Comparison of ENCODE assay signal across 22 mouse cellular contexts in genomic region chr5:144344592-144344991, GRCm38 (mm10). TPM values are rescaled to one million over a fixed set of nuclear protein-coding genes. Genes with fewer than 3 reads are reported as not detected.
DNase-seq lines count a peak whose midpoint lies in the region; ATAC-seq and TF ChIP-seq lines count a peak whose summit lies in the region.
"Had no signal": no experiment of that assay in that cellular context is flagged by ENCODE, and none has a peak within 500 bp of the region (broad histone marks: within the 10 kb centered on the region; RNA-seq: fewer than 3 reads in every experiment).

No protein-coding gene starts in this region.

- H3K27me3 ChIP-seq in myocyte (ENCODE audit: control insufficient read depth, insufficient read depth, insufficient read length), result no peaks in the 10 kb centered on the region
- H3K27me3 ChIP-seq: forebrain, embryonic 12.5 days; hindbrain, embryonic 12.5 days; lung, embryonic 15.5 days had no signal

- peak overlapping the region; percentile 59 for H3K4me2 ChIP-seq in myocyte (ENCODE audit: low read depth)
- H3K4me2 ChIP-seq: forebrain, embryonic 12.5 days; hindbrain, embryonic 12.5 days; lung, embryonic 15.5 days had no signal

- H3K36me3 ChIP-seq in myocyte (ENCODE audit: control insufficient read depth, insufficient read depth), result no peaks in the 10 kb centered on the region
- H3K36me3 ChIP-seq: forebrain, embryonic 12.5 days; hindbrain, embryonic 12.5 days; lung, embryonic 15.5 days; midbrain, embryonic 10.5 days had no signal

- peak; percentile 43 for DNase-seq in thymus, postnatal 0 days (ENCODE audit: low spot score)
- no peak for DNase-seq in thymus, postnatal 10 days (ENCODE audit: low spot score in 2 of 2)
- DNase-seq in Muller cell, postnatal 12 days (ENCODE audit: inconsistent ontology term), result peak; percentile 51
- DNase-seq in lung, postnatal 36 days, result no peak
- DNase-seq in gastrocnemius, adult 2 months, result no peak
- DNase-seq: adrenal gland, postnatal 25 days; cerebellum, adult 11 months; cerebellum, postnatal 10 days; gastrocnemius, postnatal 14 days; heart, adult 2 months; kidney, adult 18-20 months; layer of hippocampus, adult 9-11 months; lung, postnatal 4 days had no signal

- ATAC-seq in granulocyte monocyte progenitor cell, adult 5-6 weeks (replicated peaks; ENCODE audit: poor library complexity, severe bottlenecking), result no peak
- ATAC-seq: midbrain, embryonic 16.5 days had no signal

- peak; percentile 44 for TF ChIP-seq POLR2A in myocyte (IDR thresholded peaks at IDR 0.05; ENCODE audit: insufficient read length, low read depth)

- H3ac ChIP-seq in myocyte (ENCODE audit: control insufficient read depth, insufficient read length), result no peak overlapping the region

- H3K79me2 ChIP-seq in myocyte (ENCODE audit: control insufficient read depth, insufficient read depth), result peaks cover 92% of the 10 kb centered on the region

- TF ChIP-seq CTCF in gastrocnemius, adult 2 months (IDR thresholded peaks at IDR 0.05), result no peak

- H3K4me3 ChIP-seq in myocyte, result no peak overlapping the region
- H3K4me3 ChIP-seq in gastrocnemius, adult 2 months, result no peak overlapping the region
- H3K4me3 ChIP-seq: forebrain, embryonic 12.5 days; heart, adult 2 months; hindbrain, embryonic 12.5 days; left cerebral cortex, adult 2 months; lung, embryonic 15.5 days; midbrain, embryonic 10.5 days had no signal

- H3K27ac ChIP-seq in gastrocnemius, adult 2 months, result no peak overlapping the region
- H3K27ac ChIP-seq: forebrain, embryonic 12.5 days; heart, adult 2 months; hindbrain, embryonic 12.5 days; left cerebral cortex, adult 2 months; liver, embryonic 14.5 days; lung, embryonic 15.5 days; midbrain, embryonic 10.5 days had no signal

- intact Hi-C loops in gastrocnemius, adult 2 months (cut with DNase I), result no loop called here

TF ChIP-seq in myocyte, 11 proteins besides CTCF, POLR2A, EP300 and RAD21:
- TF ChIP-seq SRF (IDR thresholded peaks at IDR 0.05; ENCODE audit: control insufficient read depth, insufficient read length, low read depth) (no peak), POLR2AphosphoS2 (IDR thresholded peaks at IDR 0.05; ENCODE audit: insufficient read length, low read depth) (no peak), USF1 (IDR thresholded peaks at IDR 0.05; ENCODE audit: low read depth) (peak; percentile 72), E2F4 (IDR thresholded peaks at IDR 0.05; ENCODE audit: insufficient read depth) (no peak), MAX (IDR thresholded peaks at IDR 0.05; ENCODE audit: low read depth) (no peak), TCF12 (IDR thresholded peaks at IDR 0.05; ENCODE audit: insufficient read depth, poor library complexity, severe bottlenecking) (peak; percentile 91), MYOD1 (IDR thresholded peaks at IDR 0.05; ENCODE audit: control insufficient read depth in 1 of 3, insufficient read length in 2 of 3, low read depth in 2 of 3) (peak; percentile 88 to 98 (median 92)), TCF3 (IDR thresholded peaks at IDR 0.05; ENCODE audit: insufficient read length, low read depth) (peak; percentile 86), REST (IDR thresholded peaks at IDR 0.05; ENCODE audit: insufficient read depth, insufficient read length) (no peak), MYOG (IDR thresholded peaks at IDR 0.05; ENCODE audit: control insufficient read depth in 1 of 3, insufficient read depth in 1 of 3, insufficient read length in 2 of 3, low read depth in 2 of 3) (peak; percentile 66 to 98 (median 93)), CEBPB (IDR thresholded peaks at IDR 0.05; ENCODE audit: insufficient read depth, poor library complexity, severe bottlenecking) (no peak)

RNA-seq across cellular contexts. Expression of gene Baiap2l1, which starts 13.3 kb away (rescaled TPM):
- polyA plus RNA-seq in thymus, postnatal 0 days (2015; fragmentation: Nextera tagmentation; extraction: Ambion mirVana), result 2.3 and 2.7 TPM in 2 replicates
- polyA plus RNA-seq in myocyte (2012; fragmentation: generic; extraction: Trizol), result 68.8 TPM
- under 1 TPM; 0.13 to 0.53 TPM for total RNA-seq in gastrocnemius, adult 2 months (2021)
- not detected in 2 replicates for total RNA-seq in granulocyte monocyte progenitor cell, adult 5-6 weeks (2014; fragmentation: Nextera tagmentation)
- total RNA-seq in granulocyte monocyte progenitor cell, adult 5-6 weeks (2017), result not detected in 2 replicates

Comparison
In these comparisons a context has a peak if more than half of its experiments do, and no peak if none do; other contexts are left out.
1. DNase-seq: peak in thymus, postnatal 0 days (single experiment) and Muller cell, postnatal 12 days (single experiment); none in thymus, postnatal 10 days (0 of 2), lung, postnatal 36 days (single experiment) and gastrocnemius, adult 2 months (single experiment).